Mouse (Mus musculus): Measurements from ENCODE around the gene Lrguk. TPM values are rescaled to one million over a fixed set of nuclear protein-coding genes. Genes with fewer than 3 reads are reported as not detected.

The Lrguk gene
- total and polyA plus RNA-seq, 2 experiments from 2014 or later = 0.99 to 1.2 TPM

DNA sequence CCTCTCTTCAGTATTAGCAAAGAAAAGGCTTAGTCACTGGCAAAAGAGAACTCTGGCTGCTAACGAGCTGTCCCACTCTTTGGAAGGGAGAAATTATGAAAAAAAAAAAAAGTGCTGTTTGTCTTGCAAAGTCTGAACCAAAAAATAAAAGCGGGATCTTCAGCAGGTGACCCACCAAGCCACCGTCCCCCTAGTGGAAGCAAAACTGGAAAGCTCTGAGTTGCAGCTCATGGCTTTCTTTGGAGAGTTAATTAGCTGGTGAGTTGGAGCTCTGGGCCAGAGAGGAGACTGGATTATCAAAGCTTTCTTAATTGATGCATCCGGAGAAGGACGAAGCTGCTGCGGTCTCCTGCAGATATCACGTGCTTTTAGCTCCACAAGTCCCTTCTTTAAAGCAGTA, 29.7 kb upstream of the Lrguk start:
- WGBS = 39% methylated on average over 7 of the region's 7 CpGs
- Histone ChIP-seq H3K9me3 (ENCODE audit: low read length) (no peaks in the 10 kb centered on the region), H3K4me3 (ENCODE audit: low read length) (no peak overlapping the region), H3K27me3 (ENCODE audit: insufficient read depth, low read length) (no peaks in the 10 kb centered on the region), H3K9ac (replicated peaks; ENCODE audit: low read length) (no peak overlapping the region), H3K4me2 (ENCODE audit: low read depth, low read length) (no peak overlapping the region), H3K4me1 (ENCODE audit: insufficient read depth, low read length) (no peaks in the 10 kb centered on the region), H3K36me3 (ENCODE audit: insufficient read depth, low read length) (no peaks in the 10 kb centered on the region), H3K27ac (no peak overlapping the region)
- no peak for ATAC-seq
- TF ChIP-seq CTCF (IDR thresholded peaks at IDR 0.05; ENCODE audit: low read depth) = peak; percentile 28; the same call in 1 of the 2 replicates
- peak; percentile 17 for DNase-seq (ENCODE audit: low spot score)

GRCm38 (mm10) chr6:34000644-34001043, 28.6 kb upstream of the Lrguk start:
- no peaks in the 10 kb centered on the region for H3K27me3 ChIP-seq (ENCODE audit: insufficient read depth, low read length)
- WGBS = 82% methylated on average over 7 of the region's 7 CpGs
- TF ChIP-seq CTCF (IDR thresholded peaks at IDR 0.05; ENCODE audit: low read depth) = no peak

GRCm38 (mm10) chr6:34003033-34003432, 26.2 kb upstream of the Lrguk start:
- ATAC-seq = no peak
- Histone ChIP-seq H3K9me3 (ENCODE audit: low read length) (no peaks in the 10 kb centered on the region), H3K9ac (replicated peaks; ENCODE audit: low read length) (no peak overlapping the region), H3K4me1 (ENCODE audit: insufficient read depth, low read length) (no peaks in the 10 kb centered on the region), H3K4me2 (ENCODE audit: low read depth, low read length) (no peak overlapping the region), H3K27me3 (ENCODE audit: insufficient read depth, low read length) (no peaks in the 10 kb centered on the region), H3K36me3 (ENCODE audit: insufficient read depth, low read length) (no peaks in the 10 kb centered on the region), H3K4me3 (ENCODE audit: low read length) (no peak overlapping the region), H3K27ac (no peak overlapping the region)
- no peak for TF ChIP-seq CTCF (IDR thresholded peaks at IDR 0.05; ENCODE audit: low read depth)
- 41% methylated on average over 1 of the region's 1 CpGs for WGBS
- no peak for DNase-seq (ENCODE audit: low spot score)

More at GRCm38 (mm10) chr6:34000644-34001043, 28.6 kb upstream of the Lrguk start:
- H3K36me3 ChIP-seq (ENCODE audit: insufficient read depth, low read length) = no peaks in the 10 kb centered on the region
- no peak overlapping the region for H3K9ac ChIP-seq (replicated peaks; ENCODE audit: low read length)
- ATAC-seq (no peak), DNase-seq (ENCODE audit: low spot score) (no peak)
- no peak overlapping the region for H3K4me3 ChIP-seq (ENCODE audit: low read length)
- no peaks in the 10 kb centered on the region for H3K4me1 ChIP-seq (ENCODE audit: insufficient read depth, low read length)
- H3K4me2 ChIP-seq (ENCODE audit: low read depth, low read length) = no peak overlapping the region
- no peaks in the 10 kb centered on the region for H3K9me3 ChIP-seq (ENCODE audit: low read length)
- no peak overlapping the region for H3K27ac ChIP-seq

DNA sequence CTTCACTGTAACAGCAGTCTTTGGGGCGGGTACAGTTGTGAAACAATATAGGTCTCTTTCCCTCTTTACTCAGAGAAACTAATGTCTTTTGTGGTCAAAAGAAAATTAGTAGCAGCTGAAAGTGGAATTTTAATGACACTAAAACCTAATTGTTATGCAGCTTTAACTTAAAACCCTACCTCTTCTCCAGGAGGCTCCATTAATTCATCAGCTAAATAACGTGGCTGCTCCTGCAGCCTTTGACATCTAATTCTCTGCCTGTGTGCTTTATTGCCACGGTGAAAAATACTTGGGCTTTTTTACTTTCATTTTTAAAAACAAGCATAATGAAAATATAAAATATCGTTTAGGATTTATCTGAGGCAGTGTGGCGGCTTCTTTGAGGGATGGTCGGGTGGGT, 15.8 kb upstream of the Lrguk start:
- H3K4me3 ChIP-seq (ENCODE audit: low read length) = no peak overlapping the region
- H3K27ac ChIP-seq = no peak overlapping the region
- H3K9ac ChIP-seq (replicated peaks; ENCODE audit: low read length) = no peak overlapping the region
- no peaks in the 10 kb centered on the region for H3K27me3 ChIP-seq (ENCODE audit: insufficient read depth, low read length)
- no peaks in the 10 kb centered on the region for H3K36me3 ChIP-seq (ENCODE audit: insufficient read depth, low read length)
- H3K9me3 ChIP-seq (ENCODE audit: low read length) = no peaks in the 10 kb centered on the region
- DNase-seq (ENCODE audit: low spot score) (no peak), ATAC-seq (no peak)
- no peak for TF ChIP-seq CTCF (IDR thresholded peaks at IDR 0.05; ENCODE audit: low read depth)
- no peaks in the 10 kb centered on the region for H3K4me1 ChIP-seq (ENCODE audit: insufficient read depth, low read length)
- WGBS = 69% methylated on average over 6 of the region's 6 CpGs
- no peak overlapping the region for H3K4me2 ChIP-seq (ENCODE audit: low read depth, low read length)

- WGBS = 3% methylated on average over 4 of the region's 4 CpGs
- TF ChIP-seq CTCF (IDR thresholded peaks at IDR 0.05; ENCODE audit: low read depth) = no peak
- Histone ChIP-seq H3K9me3 (ENCODE audit: low read length) (no peaks in the 10 kb centered on the region), H3K9ac (replicated peaks; ENCODE audit: low read length) (peak overlapping the region; percentile 47), H3K4me1 (ENCODE audit: insufficient read depth, low read length) (no peaks in the 10 kb centered on the region), H3K27me3 (ENCODE audit: insufficient read depth, low read length) (no peaks in the 10 kb centered on the region), H3K36me3 (ENCODE audit: insufficient read depth, low read length) (no peaks in the 10 kb centered on the region), H3K4me3 (ENCODE audit: low read length) (peak overlapping the region; percentile 56), H3K27ac (0 out of 2 replicates have a peak overlapping the region, but pooled peaks have one; percentile 63), H3K4me2 (ENCODE audit: low read depth, low read length) (peak overlapping the region; percentile 74)
- no peak for DNase-seq (ENCODE audit: low spot score)
- peak; percentile 77 for ATAC-seq
Observed at GRCm38 (mm10) chr6:34029746-34030027, 439 bp downstream of the Lrguk start.

DNA sequence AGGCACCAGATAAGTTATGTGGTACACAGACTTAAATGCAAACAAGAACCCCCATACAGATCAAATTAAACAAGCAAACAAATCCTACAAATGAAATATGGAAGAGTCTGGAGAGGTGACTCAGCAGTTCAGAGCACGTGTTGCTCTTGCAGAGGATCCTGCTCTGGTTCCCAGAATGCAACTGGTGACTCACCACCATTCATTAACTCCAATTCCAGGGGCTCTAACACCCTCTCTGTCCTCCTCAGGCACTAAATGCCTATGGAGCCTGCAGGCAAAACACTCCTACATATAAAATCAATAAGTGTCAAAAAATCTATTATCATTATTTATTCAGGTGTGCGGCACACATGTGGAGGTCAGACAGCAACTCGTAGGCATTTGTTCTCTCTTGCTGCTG, 4.8 kb downstream of the Lrguk start:
- Histone ChIP-seq H3K27me3 (ENCODE audit: insufficient read depth, low read length) (no peaks in the 10 kb centered on the region), H3K9me3 (ENCODE audit: low read length) (no peaks in the 10 kb centered on the region), H3K4me3 (ENCODE audit: low read length) (no peak overlapping the region), H3K4me2 (ENCODE audit: low read depth, low read length) (no peak overlapping the region), H3K4me1 (ENCODE audit: insufficient read depth, low read length) (no peaks in the 10 kb centered on the region), H3K9ac (replicated peaks; ENCODE audit: low read length) (no peak overlapping the region), H3K27ac (no peak overlapping the region), H3K36me3 (ENCODE audit: insufficient read depth, low read length) (no peaks in the 10 kb centered on the region)
- WGBS = 62% methylated on average over 3 of the region's 3 CpGs
- TF ChIP-seq CTCF (IDR thresholded peaks at IDR 0.05; ENCODE audit: low read depth) = no peak
- DNase-seq (ENCODE audit: low spot score) = no peak
- no peak for ATAC-seq

DNA sequence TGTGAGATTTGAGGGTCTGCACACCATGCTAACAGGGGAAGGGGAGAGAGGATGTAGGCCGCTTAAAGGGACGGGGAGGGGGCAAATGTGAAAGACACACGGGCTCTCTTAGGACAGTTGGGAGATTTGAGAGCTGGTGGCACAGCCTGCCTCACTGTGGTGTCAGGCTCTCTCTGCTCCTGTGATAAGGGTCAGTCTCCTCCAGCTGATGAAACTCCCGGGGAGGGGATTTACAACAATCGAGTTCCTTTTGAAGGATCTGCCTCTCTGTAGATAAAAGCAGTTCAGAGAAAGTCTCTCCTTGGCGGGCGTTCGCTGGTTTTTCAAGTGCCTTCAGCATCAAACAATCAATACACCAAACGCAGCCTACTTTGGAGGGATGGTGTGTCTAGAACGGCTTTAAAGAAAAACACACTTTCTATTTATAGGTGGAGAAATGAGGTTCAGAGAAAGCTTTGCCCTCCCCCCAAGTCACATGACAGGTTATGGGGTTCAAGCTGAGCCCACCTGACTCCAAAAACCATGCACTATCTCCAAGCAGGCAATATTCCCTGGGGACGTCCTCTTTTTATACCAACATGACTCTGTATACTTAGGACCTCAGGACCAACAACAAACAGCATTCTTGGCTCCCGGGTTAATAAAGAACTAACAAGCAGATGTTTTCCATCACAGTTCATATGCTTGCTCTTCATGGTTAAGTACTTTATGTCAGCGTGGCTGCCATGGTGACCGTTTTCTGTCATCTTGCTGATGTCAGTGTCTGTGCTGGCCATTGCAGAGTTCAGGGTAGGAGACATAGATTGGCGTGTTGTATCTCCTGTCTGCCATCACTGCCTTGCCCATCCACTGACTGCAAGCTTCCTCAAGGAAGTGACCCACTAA, 5.6 kb downstream of the Lrguk start:
- Histone ChIP-seq H3K27ac (no peak overlapping the region), H3K36me3 (ENCODE audit: insufficient read depth, low read length) (no peaks in the 10 kb centered on the region), H3K4me2 (ENCODE audit: low read depth, low read length) (no peak overlapping the region), H3K4me3 (ENCODE audit: low read length) (no peak overlapping the region), H3K9me3 (ENCODE audit: low read length) (no peaks in the 10 kb centered on the region), H3K27me3 (ENCODE audit: insufficient read depth, low read length) (no peaks in the 10 kb centered on the region), H3K9ac (replicated peaks; ENCODE audit: low read length) (no peak overlapping the region), H3K4me1 (ENCODE audit: insufficient read depth, low read length) (no peaks in the 10 kb centered on the region)
- ATAC-seq (no peak), DNase-seq (ENCODE audit: low spot score) (no peak)
- TF ChIP-seq CTCF (IDR thresholded peaks at IDR 0.05; ENCODE audit: low read depth) = no peak
- 60% methylated on average over 15 of the region's 15 CpGs for WGBS
